Comparison of ENCODE assay signal across 9 mouse cellular contexts in genomic region chr12:29701731-29702316, GRCm38 (mm10).
DNase-seq lines count a peak whose midpoint lies in the region; ATAC-seq and TF ChIP-seq lines count a peak whose summit lies in the region.
"Had no signal": no experiment of that assay in that cellular context is flagged by ENCODE, and none has a peak within 500 bp of the region (broad histone marks: within the 10 kb centered on the region; RNA-seq: fewer than 3 reads in every experiment).

No protein-coding gene starts in this region.

- H3K4me3 ChIP-seq in lung, adult 2 months (replicated peaks; ENCODE audit: extremely low read depth, low read depth, low read length) = no peak overlapping the region
- H3K4me3 ChIP-seq in gastrocnemius, adult 2 months = peak overlapping the region; percentile 26
- H3K4me3 ChIP-seq in hindbrain, embryonic 15.5 days = no peak overlapping the region
- H3K4me3 ChIP-seq: embryonic facial prominence, embryonic 13.5 days had no signal

- H3K27ac ChIP-seq in gastrocnemius, adult 2 months = peak overlapping the region; percentile 75
- H3K27ac ChIP-seq in hindbrain, embryonic 15.5 days (replicated peaks) = peak overlapping the region; percentile 74
- H3K27ac ChIP-seq: embryonic facial prominence, embryonic 13.5 days had no signal

- no peaks in the 10 kb centered on the region for H3K9me3 ChIP-seq in hindbrain, embryonic 15.5 days
- H3K9me3 ChIP-seq: embryonic facial prominence, embryonic 13.5 days had no signal

- no peak for TF ChIP-seq POLR2A in lung, adult 2 months (IDR thresholded peaks at IDR 0.05; ENCODE audit: borderline replicate concordance, extremely low read depth, low read depth, low read length)

- no peak for ATAC-seq in hindbrain, embryonic 15.5 days (ENCODE audit: low FRiP score, low read depth)
- ATAC-seq in activated CD4-positive, CD25-positive, alpha-beta regulatory T cell, adult 4 months = no peak

- no peaks in the 10 kb centered on the region for H3K36me3 ChIP-seq in hindbrain, embryonic 15.5 days
- H3K36me3 ChIP-seq: embryonic facial prominence, embryonic 13.5 days had no signal

- WGBS in lung, adult 2 months = 31% methylated on average over 6 of the region's 6 CpGs
- WGBS in hindbrain, embryonic 15.5 days = 8% methylated on average over 6 of the region's 6 CpGs

- no peak overlapping the region for H3K4me2 ChIP-seq in hindbrain, embryonic 15.5 days
- H3K4me2 ChIP-seq: embryonic facial prominence, embryonic 13.5 days had no signal

- DNase-seq in lung, postnatal 36 days = peak; percentile 19
- no peak for DNase-seq in lung, adult 2 months
- peak; percentile 75 for DNase-seq in gastrocnemius, adult 2 months
- DNase-seq in testis, postnatal 14 days (ENCODE audit: low spot score) = peak; percentile 10
- DNase-seq in spleen, adult 18-20 months = no peak
- DNase-seq in left cerebral cortex, postnatal 14 days (ENCODE audit: low spot score in 2 of 2) = no peak

- no peaks in the 10 kb centered on the region for H3K27me3 ChIP-seq in hindbrain, embryonic 15.5 days
- H3K27me3 ChIP-seq: embryonic facial prominence, embryonic 13.5 days had no signal

- H3K9ac ChIP-seq in hindbrain, embryonic 15.5 days = 0 out of 2 replicates have a peak overlapping the region, but pooled peaks have one; percentile 5
- H3K9ac ChIP-seq: embryonic facial prominence, embryonic 13.5 days had no signal

- intact Hi-C loops in gastrocnemius, adult 2 months (cut with DNase I) = no loop called here
- intact Hi-C loops in left cerebral cortex, postnatal 14 days (cut with DNase I) = no loop called here

- no peak for TF ChIP-seq CTCF in lung, adult 2 months (IDR thresholded peaks at IDR 0.05; ENCODE audit: insufficient read depth, low read length)
- no peak for TF ChIP-seq CTCF in gastrocnemius, adult 2 months (IDR thresholded peaks at IDR 0.05)

- no peaks in the 10 kb centered on the region; the same call in 1 of the 2 replicates for H3K4me1 ChIP-seq in lung, adult 2 months (ENCODE audit: control insufficient read depth, insufficient read depth, low read length)
- peaks cover 61% of the 10 kb centered on the region for H3K4me1 ChIP-seq in hindbrain, embryonic 15.5 days (replicated peaks)

Comparison
In these comparisons a context has a peak if more than half of its experiments do, and no peak if none do; other contexts are left out.
1. DNase-seq: peak in lung, postnatal 36 days (single experiment), gastrocnemius, adult 2 months (single experiment) and testis, postnatal 14 days (single experiment); none in lung, adult 2 months (single experiment), spleen, adult 18-20 months (0 of 2) and left cerebral cortex, postnatal 14 days (0 of 2).